Mouse (Mus musculus): Measurements from ENCODE around the gene Slit2. TPM values are rescaled to one million over a fixed set of nuclear protein-coding genes. Genes with fewer than 3 reads are reported as not detected.

Gene Slit2
- total and polyA plus RNA-seq, 2 experiments, result 0.09 to 0.13 TPM

GRCm38 (mm10) chr5:48078730-48079129, 95.8 kb downstream of the Slit2 start:
- no peaks in the 10 kb centered on the region for H3K27me3 ChIP-seq (ENCODE audit: control insufficient read depth, insufficient read depth, low read length)
- no peak overlapping the region for H3K27ac ChIP-seq (replicated peaks; ENCODE audit: insufficient read depth, low read depth, low read length)
- no peak for DNase-seq (ENCODE audit: extremely low read depth, low read depth, low spot score)
- no peak for TF ChIP-seq POLR2A (IDR thresholded peaks at IDR 0.05; ENCODE audit: extremely low read depth, insufficient read depth, low read length)
- TF ChIP-seq CTCF (IDR thresholded peaks at IDR 0.05; ENCODE audit: low read depth, low read length), result no peak
- H3K4me1 ChIP-seq (ENCODE audit: control insufficient read depth, insufficient read depth, low read length), result no peaks in the 10 kb centered on the region
- H3K36me3 ChIP-seq (ENCODE audit: control insufficient read depth, insufficient read depth, low read length), result no peaks in the 10 kb centered on the region
- 55% methylated on average over 1 of the region's 1 CpGs for WGBS
- H3K9ac ChIP-seq (ENCODE audit: low read depth, low read length), result no peak overlapping the region
- no peak overlapping the region for H3K4me3 ChIP-seq (ENCODE audit: insufficient read depth, low read depth, low read length)
- no peaks in the 10 kb centered on the region for H3K79me2 ChIP-seq (ENCODE audit: control insufficient read depth, insufficient read depth, low read length)

- no peak for DNase-seq (ENCODE audit: extremely low read depth, low read depth, low spot score)
- Histone ChIP-seq H3K27me3 (ENCODE audit: control insufficient read depth, insufficient read depth, low read length) (no peaks in the 10 kb centered on the region), H3K4me3 (ENCODE audit: insufficient read depth, low read depth, low read length) (no peak overlapping the region), H3K27ac (replicated peaks; ENCODE audit: insufficient read depth, low read depth, low read length) (no peak overlapping the region), H3K4me1 (ENCODE audit: control insufficient read depth, insufficient read depth, low read length) (no peaks in the 10 kb centered on the region), H3K79me2 (ENCODE audit: control insufficient read depth, insufficient read depth, low read length) (no peaks in the 10 kb centered on the region), H3K36me3 (ENCODE audit: control insufficient read depth, insufficient read depth, low read length) (no peaks in the 10 kb centered on the region), H3K9ac (ENCODE audit: low read depth, low read length) (no peak overlapping the region)
- 73% methylated on average over 8 of the region's 8 CpGs for WGBS
- TF ChIP-seq CTCF (IDR thresholded peaks at IDR 0.05; ENCODE audit: low read depth, low read length) (no peak), POLR2A (IDR thresholded peaks at IDR 0.05; ENCODE audit: extremely low read depth, insufficient read depth, low read length) (no peak)
Measured at GRCm38 (mm10) chr5:48081223-48081881, 98.4 kb downstream of the Slit2 start.

- no peaks in the 10 kb centered on the region for H3K36me3 ChIP-seq (ENCODE audit: control insufficient read depth, insufficient read depth, low read length)
- DNase-seq (ENCODE audit: extremely low read depth, low read depth, low spot score), result no peak
- H3K4me3 ChIP-seq (ENCODE audit: insufficient read depth, low read depth, low read length), result no peak overlapping the region
- H3K27me3 ChIP-seq (ENCODE audit: control insufficient read depth, insufficient read depth, low read length), result no peaks in the 10 kb centered on the region
- 51% methylated on average over 1 of the region's 1 CpGs for WGBS
- H3K4me1 ChIP-seq (ENCODE audit: control insufficient read depth, insufficient read depth, low read length), result no peaks in the 10 kb centered on the region
- H3K27ac ChIP-seq (replicated peaks; ENCODE audit: insufficient read depth, low read depth, low read length), result no peak overlapping the region
- no peak overlapping the region for H3K9ac ChIP-seq (ENCODE audit: low read depth, low read length)
- no peaks in the 10 kb centered on the region for H3K79me2 ChIP-seq (ENCODE audit: control insufficient read depth, insufficient read depth, low read length)
- TF ChIP-seq CTCF (IDR thresholded peaks at IDR 0.05; ENCODE audit: low read depth, low read length) (no peak), POLR2A (IDR thresholded peaks at IDR 0.05; ENCODE audit: extremely low read depth, insufficient read depth, low read length) (no peak)
Measured at GRCm38 (mm10) chr5:48113400-48113799, 130.5 kb downstream of the Slit2 start.

GRCm38 (mm10) chr5:48114969-48115537, 132.1 kb downstream of the Slit2 start:
- H3K36me3 ChIP-seq (ENCODE audit: control insufficient read depth, insufficient read depth, low read length), result no peaks in the 10 kb centered on the region
- H3K27me3 ChIP-seq (ENCODE audit: control insufficient read depth, insufficient read depth, low read length), result no peaks in the 10 kb centered on the region
- TF ChIP-seq POLR2A (IDR thresholded peaks at IDR 0.05; ENCODE audit: extremely low read depth, insufficient read depth, low read length), result no peak
- no peak overlapping the region for H3K27ac ChIP-seq (replicated peaks; ENCODE audit: insufficient read depth, low read depth, low read length)
- no peak overlapping the region for H3K4me3 ChIP-seq (ENCODE audit: insufficient read depth, low read depth, low read length)
- no peak overlapping the region for H3K9ac ChIP-seq (ENCODE audit: low read depth, low read length)
- no peaks in the 10 kb centered on the region for H3K4me1 ChIP-seq (ENCODE audit: control insufficient read depth, insufficient read depth, low read length)
- no peaks in the 10 kb centered on the region for H3K79me2 ChIP-seq (ENCODE audit: control insufficient read depth, insufficient read depth, low read length)
- no peak for DNase-seq (ENCODE audit: extremely low read depth, low read depth, low spot score)
- 37% methylated on average over 4 of the region's 4 CpGs for WGBS

GRCm38 (mm10) chr5:48122651-48123050, 139.7 kb downstream of the Slit2 start:
- H3K4me1 ChIP-seq (ENCODE audit: control insufficient read depth, insufficient read depth, low read length), result no peaks in the 10 kb centered on the region
- TF ChIP-seq POLR2A (IDR thresholded peaks at IDR 0.05; ENCODE audit: extremely low read depth, insufficient read depth, low read length), result no peak
- no peak for TF ChIP-seq CTCF (IDR thresholded peaks at IDR 0.05; ENCODE audit: low read depth, low read length)

GRCm38 (mm10) chr5:48125770-48126423, 143.0 kb downstream of the Slit2 start:
- H3K4me1 ChIP-seq (ENCODE audit: control insufficient read depth, insufficient read depth, low read length), result no peaks in the 10 kb centered on the region
- TF ChIP-seq CTCF (IDR thresholded peaks at IDR 0.05; ENCODE audit: low read depth, low read length) (no peak), POLR2A (IDR thresholded peaks at IDR 0.05; ENCODE audit: extremely low read depth, insufficient read depth, low read length) (no peak)
- H3K36me3 ChIP-seq (ENCODE audit: control insufficient read depth, insufficient read depth, low read length), result no peaks in the 10 kb centered on the region
- H3K27ac ChIP-seq (replicated peaks; ENCODE audit: insufficient read depth, low read depth, low read length), result no peak overlapping the region
- peak; percentile 35 for DNase-seq (ENCODE audit: extremely low read depth, low read depth, low spot score)
- H3K9ac ChIP-seq (ENCODE audit: low read depth, low read length), result no peak overlapping the region
- no peaks in the 10 kb centered on the region for H3K27me3 ChIP-seq (ENCODE audit: control insufficient read depth, insufficient read depth, low read length)
- 53% methylated on average over 3 of the region's 3 CpGs for WGBS
- no peaks in the 10 kb centered on the region for H3K79me2 ChIP-seq (ENCODE audit: control insufficient read depth, insufficient read depth, low read length)
- H3K4me3 ChIP-seq (ENCODE audit: insufficient read depth, low read depth, low read length), result no peak overlapping the region

More at GRCm38 (mm10) chr5:48122651-48123050, 139.7 kb downstream of the Slit2 start:
- DNase-seq (ENCODE audit: extremely low read depth, low read depth, low spot score), result no peak
- H3K79me2 ChIP-seq (ENCODE audit: control insufficient read depth, insufficient read depth, low read length), result no peaks in the 10 kb centered on the region
- no peak overlapping the region for H3K4me3 ChIP-seq (ENCODE audit: insufficient read depth, low read depth, low read length)
- no peak overlapping the region for H3K27ac ChIP-seq (replicated peaks; ENCODE audit: insufficient read depth, low read depth, low read length)
- WGBS, result 89% methylated on average over 5 of the region's 5 CpGs
- H3K36me3 ChIP-seq (ENCODE audit: control insufficient read depth, insufficient read depth, low read length), result no peaks in the 10 kb centered on the region
- H3K9ac ChIP-seq (ENCODE audit: low read depth, low read length), result no peak overlapping the region
- no peaks in the 10 kb centered on the region for H3K27me3 ChIP-seq (ENCODE audit: control insufficient read depth, insufficient read depth, low read length)
